Mouse (Mus musculus) myocyte (in vitro differentiated cells): ENCODE results near the gene Tshz3.

Source experiments
- CEBPB ChIP-seq: IDR thresholded peaks from 2 replicates; pipeline ENCODE4 v1.6.1; 2011; ENCODE audit warnings: mild to moderate bottlenecking, moderate library complexity; ENCODE audit not compliant: poor library complexity, insufficient read depth, severe bottlenecking
- E2F4 ChIP-seq: IDR thresholded peaks from one replicate; pipeline ENCODE4 v1.6.1; 2011; ENCODE audit warnings: mild to moderate bottlenecking, control low read depth, moderate library complexity; ENCODE audit not compliant: insufficient read depth
- POLR2A ChIP-seq: IDR thresholded peaks from one replicate; pipeline ENCODE4 v1.6.1; 2011; ENCODE audit warnings: low read depth, mild to moderate bottlenecking, control low read depth, moderate library complexity; ENCODE audit not compliant: insufficient read length
- TCF12 ChIP-seq: IDR thresholded peaks from one replicate; pipeline ENCODE4 v1.6.1; 2011; ENCODE audit warnings: mild to moderate bottlenecking, control low read depth; ENCODE audit not compliant: poor library complexity, insufficient read depth, severe bottlenecking
- USF1 ChIP-seq: IDR thresholded peaks from one replicate; pipeline ENCODE4 v1.6.1; 2011; ENCODE audit warnings: low read depth, mild to moderate bottlenecking, control low read depth, moderate library complexity

DNA sequence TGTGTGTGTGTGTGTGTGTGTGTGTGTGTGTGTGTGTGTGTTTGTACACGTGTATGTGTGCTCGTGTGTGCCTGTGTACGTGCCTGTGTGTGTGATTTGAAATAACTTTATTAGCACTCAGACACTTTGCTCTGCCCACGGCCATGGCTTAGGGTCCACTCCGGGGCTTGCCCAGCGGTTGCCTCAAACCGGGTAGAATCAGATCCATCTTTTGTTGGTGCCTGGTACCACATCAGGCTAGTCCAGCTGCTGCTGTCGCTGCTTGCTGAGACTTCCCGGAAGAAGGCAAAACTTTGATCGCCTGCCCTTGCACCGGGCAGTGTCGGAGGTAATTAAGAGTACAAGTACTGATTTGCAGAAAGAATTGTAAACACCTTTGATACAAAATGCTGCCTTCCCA lies 12.1 kb downstream of the Tshz3 start:
- no peak for TF ChIP-seq POLR2A
- TF ChIP-seq USF1 = no peak
- no peak for TF ChIP-seq CEBPB
- no peak for TF ChIP-seq TCF12
- no peak for TF ChIP-seq E2F4
